Mouse (Mus musculus): ENCODE measurements around the gene Tmed9.

Gene Tmed9

GRCm38 (mm10) chr13:55573432-55573831 is at the start of gene Tmed9:
Tmed9 (plus strand) TSS chr13:55573732.
- DNase-seq (ENCODE audit: low spot score): no peak

GRCm38 (mm10) chr13:55523951-55524600 is 49.5 kb upstream of the Tmed9 start:
- DNase-seq (ENCODE audit: low spot score): no peak

- no peak for DNase-seq (ENCODE audit: low spot score)
Measured at GRCm38 (mm10) chr13:55525733-55526553, 47.6 kb upstream of the Tmed9 start.

GRCm38 (mm10) chr13:55527212-55527611 is 46.3 kb upstream of the Tmed9 start:
- DNase-seq (ENCODE audit: low spot score): no peak

GRCm38 (mm10) chr13:55527834-55528772 is 45.4 kb upstream of the Tmed9 start:
- no peak for DNase-seq (ENCODE audit: low spot score)

- DNase-seq (ENCODE audit: low spot score): no peak
Measured at GRCm38 (mm10) chr13:55529198-55529915, 44.2 kb upstream of the Tmed9 start, which contains the start of gene Dok3. Dok3 (minus strand) TSS chr13:55529296.

- no peak for DNase-seq (ENCODE audit: low spot score)
Measured at GRCm38 (mm10) chr13:55535191-55535590, 38.3 kb upstream of the Tmed9 start.

GRCm38 (mm10) chr13:55535796-55536193 is 37.7 kb upstream of the Tmed9 start:
- DNase-seq (ENCODE audit: low spot score): no peak

GRCm38 (mm10) chr13:55536194-55537175 is 37.0 kb upstream of the Tmed9 start, which contains the start of gene Ddx41:
Ddx41 (minus strand) TSS chr13:55536658.
- DNase-seq (ENCODE audit: low spot score): peak; percentile 99

GRCm38 (mm10) chr13:55540933-55541332 is 32.6 kb upstream of the Tmed9 start:
- DNase-seq (ENCODE audit: low spot score): no peak

- DNase-seq (ENCODE audit: low spot score): no peak
Measured at GRCm38 (mm10) chr13:55542891-55543290, 30.6 kb upstream of the Tmed9 start.

GRCm38 (mm10) chr13:55543447-55543846 is 30.1 kb upstream of the Tmed9 start:
- DNase-seq (ENCODE audit: low spot score): no peak

- no peak for DNase-seq (ENCODE audit: low spot score)
Measured at GRCm38 (mm10) chr13:55544792-55545191, 28.7 kb upstream of the Tmed9 start.

- no peak for DNase-seq (ENCODE audit: low spot score)
Measured at GRCm38 (mm10) chr13:55547916-55548315, 25.6 kb upstream of the Tmed9 start.

GRCm38 (mm10) chr13:55548426-55548825 is 25.1 kb upstream of the Tmed9 start:
- DNase-seq (ENCODE audit: low spot score): no peak

- DNase-seq (ENCODE audit: low spot score): no peak
Measured at GRCm38 (mm10) chr13:55549061-55549460, 24.5 kb upstream of the Tmed9 start.

GRCm38 (mm10) chr13:55555921-55556320 is 17.6 kb upstream of the Tmed9 start:
- DNase-seq (ENCODE audit: low spot score): no peak

GRCm38 (mm10) chr13:55557499-55557898 is 16.0 kb upstream of the Tmed9 start:
- no peak for DNase-seq (ENCODE audit: low spot score)

GRCm38 (mm10) chr13:55563266-55563879 is 10.2 kb upstream of the Tmed9 start:
- no peak for DNase-seq (ENCODE audit: low spot score)

- DNase-seq (ENCODE audit: low spot score): no peak
Measured at GRCm38 (mm10) chr13:55567001-55567400, 6.5 kb upstream of the Tmed9 start.

Measured in embryo, embryonic 10.5 days (tissue).